In the genomic region with DNA sequence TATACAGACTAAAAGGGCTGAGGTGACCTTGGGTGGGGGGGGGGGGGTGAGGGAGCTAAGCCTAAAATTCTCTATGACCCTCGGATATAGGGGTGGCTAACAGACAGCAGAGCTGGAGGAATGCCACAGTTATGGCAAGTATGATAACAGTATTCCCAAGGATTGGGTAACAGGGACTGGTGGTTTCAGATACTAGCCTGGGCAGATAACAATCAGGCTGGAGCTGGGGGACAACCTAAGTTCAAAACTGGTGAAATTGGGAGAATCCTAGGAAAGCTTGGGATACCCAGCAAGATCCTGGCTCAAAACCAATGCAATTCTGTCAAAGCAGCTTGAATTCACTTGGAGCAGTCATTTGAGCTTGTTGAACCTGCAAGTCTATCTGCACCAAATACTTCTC, we compare ENCODE assay signal across 26 mouse cellular contexts. TPM values are rescaled to one million over a fixed set of nuclear protein-coding genes. Genes with fewer than 3 reads are reported as not detected.
DNase-seq lines count a peak whose midpoint lies in the region; ATAC-seq and TF ChIP-seq lines count a peak whose summit lies in the region.
"Had no signal": no experiment of that assay in that cellular context is flagged by ENCODE, and none has a peak within 500 bp of the region (broad histone marks: within the 10 kb centered on the region; RNA-seq: fewer than 3 reads in every experiment).

No protein-coding gene starts in this region.

- TF ChIP-seq CTCF in gastrocnemius, adult 2 months (IDR thresholded peaks at IDR 0.05): no peak

- H3K4me3 ChIP-seq in gastrocnemius, adult 2 months: no peak overlapping the region
- no peak overlapping the region for H3K4me3 ChIP-seq in lung, embryonic 16.5 days (ENCODE audit: low read length)
- no peak overlapping the region for H3K4me3 ChIP-seq in myocyte
- H3K4me3 ChIP-seq: embryonic facial prominence, embryonic 15.5 days; hindbrain, embryonic 13.5 days; limb, embryonic 10.5 days; limb, embryonic 15.5 days; liver, embryonic 13.5 days; midbrain, embryonic 13.5 days; neural tube, embryonic 15.5 days had no signal

- no peak for DNase-seq in gastrocnemius, adult 2 months
- DNase-seq in gastrocnemius, postnatal 25 days: no peak
- no peak for DNase-seq in lung, adult 18-20 months
- DNase-seq in NIH3T3 (ENCODE audit: low read depth): peak; percentile 62
- no peak for DNase-seq in retina, embryonic 14.5 days (ENCODE audit: low spot score)
- DNase-seq: adrenal gland, postnatal 14 days; cerebellum, adult 11-12 months; cerebellum, adult 9-11 months; embryo, embryonic 11 days; heart, postnatal 4 days; liver, embryonic 13.5 days; lung, adult 2 months; right cerebral cortex, postnatal 25 days; thymus, adult 18-20 months; thymus, postnatal 25 days had no signal

- H3K9ac ChIP-seq in lung, embryonic 16.5 days (ENCODE audit: low read length): no peak overlapping the region
- H3K9ac ChIP-seq: embryonic facial prominence, embryonic 15.5 days; hindbrain, embryonic 13.5 days; limb, embryonic 15.5 days; liver, embryonic 13.5 days; midbrain, embryonic 13.5 days; neural tube, embryonic 15.5 days had no signal

- no peak overlapping the region for H3ac ChIP-seq in myocyte (ENCODE audit: control insufficient read depth, insufficient read length)

- no peaks in the 10 kb centered on the region for H3K27me3 ChIP-seq in lung, embryonic 16.5 days (ENCODE audit: control insufficient read depth, insufficient read depth, low read depth, low read length)
- no peaks in the 10 kb centered on the region for H3K27me3 ChIP-seq in myocyte (ENCODE audit: control insufficient read depth, insufficient read depth, insufficient read length)
- H3K27me3 ChIP-seq: embryonic facial prominence, embryonic 15.5 days; hindbrain, embryonic 13.5 days; limb, embryonic 15.5 days; liver, embryonic 13.5 days; midbrain, embryonic 13.5 days; neural tube, embryonic 15.5 days had no signal

- H3K27ac ChIP-seq in gastrocnemius, adult 2 months: peak overlapping the region; percentile 40
- H3K27ac ChIP-seq in lung, embryonic 16.5 days (ENCODE audit: low read length): peak overlapping the region; percentile 48; the same call in 1 of the 2 replicates
- H3K27ac ChIP-seq: hindbrain, embryonic 13.5 days; kidney, postnatal 0 days; limb, embryonic 10.5 days; limb, embryonic 15.5 days; liver, embryonic 13.5 days; midbrain, embryonic 13.5 days; neural tube, embryonic 15.5 days had no signal

- intact Hi-C loops in gastrocnemius, adult 2 months (cut with DNase I): no loop called here

- no peak for TF ChIP-seq POLR2A in myocyte (IDR thresholded peaks at IDR 0.05; ENCODE audit: insufficient read length, low read depth)

- no peaks in the 10 kb centered on the region for H3K9me3 ChIP-seq in lung, embryonic 16.5 days (ENCODE audit: control insufficient read depth, low read length)
- H3K9me3 ChIP-seq: embryonic facial prominence, embryonic 15.5 days; hindbrain, embryonic 13.5 days; limb, embryonic 10.5 days; limb, embryonic 15.5 days; liver, embryonic 13.5 days; midbrain, embryonic 13.5 days; neural tube, embryonic 15.5 days had no signal

- H3K4me2 ChIP-seq in lung, embryonic 16.5 days (ENCODE audit: low read depth, low read length): no peak overlapping the region
- peak overlapping the region; percentile 68 for H3K4me2 ChIP-seq in myocyte (ENCODE audit: low read depth)
- H3K4me2 ChIP-seq: embryonic facial prominence, embryonic 15.5 days; hindbrain, embryonic 13.5 days; limb, embryonic 15.5 days; liver, embryonic 13.5 days; midbrain, embryonic 13.5 days; neural tube, embryonic 15.5 days had no signal

- no peaks in the 10 kb centered on the region; the same call in none of the 2 replicates for H3K36me3 ChIP-seq in lung, embryonic 16.5 days (ENCODE audit: control insufficient read depth, insufficient read depth, low read length)
- H3K36me3 ChIP-seq in myocyte (ENCODE audit: control insufficient read depth, insufficient read depth): peaks cover 16% of the 10 kb centered on the region

- ATAC-seq in lung, embryonic 16.5 days (ENCODE audit: low read depth): no peak
- ATAC-seq: forebrain, embryonic 14.5 days; intestine, embryonic 16.5 days; midbrain, embryonic 13.5 days had no signal

- no peaks in the 10 kb centered on the region for H3K79me2 ChIP-seq in myocyte (ENCODE audit: control insufficient read depth, insufficient read depth)

- H3K4me1 ChIP-seq in lung, embryonic 16.5 days (replicated peaks; ENCODE audit: control insufficient read depth, insufficient read depth, low read length): peaks cover 8% of the 10 kb centered on the region; the same call in 1 of the 2 replicates
- H3K4me1 ChIP-seq: hindbrain, embryonic 13.5 days; limb, embryonic 15.5 days; midbrain, embryonic 13.5 days; neural tube, embryonic 15.5 days had no signal

- 23% methylated on average over 1 of the region's 1 CpGs for WGBS in lung, embryonic 16.5 days

TF ChIP-seq in myocyte, 11 proteins besides CTCF, POLR2A, EP300 and RAD21:
- 0 out of 2 replicates have a peak, but pooled peaks have one; percentile 10 for TF ChIP-seq CEBPB (IDR thresholded peaks at IDR 0.05; ENCODE audit: insufficient read depth, poor library complexity, severe bottlenecking)
- no peak for TF ChIP-seq MAX (IDR thresholded peaks at IDR 0.05; ENCODE audit: low read depth)

RNA-seq across cellular contexts. Expression of gene Gorab, which starts 22.9 kb away (rescaled TPM):
- total RNA-seq in gastrocnemius, adult 2 months (2021): 1 to 10 TPM; 1.2 to 3.2 TPM
- total RNA-seq in gastrocnemius, postnatal 25 days (2021): 1 to 10 TPM; 1.8 to 2.4 TPM
- 19.8 and 24.2 TPM in 2 replicates for polyA plus RNA-seq in lung, embryonic 16.5 days (2015; fragmentation: Nextera tagmentation; extraction: Ambion mirVana)
- polyA plus RNA-seq in myocyte (2012; fragmentation: generic; extraction: Trizol): 2.9 TPM
